Mouse (Mus musculus) heart, adult 2 months (tissue): ENCODE results near the gene Upk1b.

Experiments used
- CTCF ChIP-seq: fragments of 200-600 bp; IDR thresholded peaks from 2 replicates; pipeline ENCODE4 v1.8.1; 2022; ENCODE audit warnings: antibody characterized with exemption, mild to moderate bottlenecking, moderate library complexity
- EP300 ChIP-seq: fragments of 200-500 bp; IDR thresholded peaks from 2 replicates; pipeline ENCODE4 v1.6.1; 2011; ENCODE audit warnings: low read depth, low read length, control low read depth; ENCODE audit not compliant: insufficient read depth

DNA sequence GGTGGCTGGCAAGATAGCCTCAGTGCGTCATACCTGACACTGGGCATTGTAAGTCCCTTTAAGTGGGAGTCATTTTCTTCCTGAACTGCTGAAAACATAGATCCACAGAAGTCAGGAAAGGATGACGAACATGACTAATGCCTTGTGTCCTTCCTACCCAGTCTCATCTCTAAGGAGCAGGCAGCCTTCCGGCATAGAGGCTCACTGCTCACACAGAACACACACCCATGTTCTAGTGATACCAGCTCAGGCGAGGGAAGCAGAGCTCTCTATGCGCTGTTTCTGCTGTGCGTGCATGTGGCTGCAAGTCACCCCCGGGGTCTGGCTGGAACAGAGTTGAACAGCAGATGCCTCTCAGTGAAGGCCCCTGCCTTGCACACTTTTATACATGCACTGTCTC lies 14.8 kb downstream of the Upk1b start:
- no peak for TF ChIP-seq EP300
- no peak for TF ChIP-seq CTCF
